Mouse (Mus musculus): ENCODE data around the gene Dppa1. TPM values are rescaled to one million over a fixed set of nuclear protein-coding genes. Genes with fewer than 3 reads are reported as not detected.

Gene Dppa1
- polyA plus RNA-seq, 1 experiment, result not detected

DNA sequence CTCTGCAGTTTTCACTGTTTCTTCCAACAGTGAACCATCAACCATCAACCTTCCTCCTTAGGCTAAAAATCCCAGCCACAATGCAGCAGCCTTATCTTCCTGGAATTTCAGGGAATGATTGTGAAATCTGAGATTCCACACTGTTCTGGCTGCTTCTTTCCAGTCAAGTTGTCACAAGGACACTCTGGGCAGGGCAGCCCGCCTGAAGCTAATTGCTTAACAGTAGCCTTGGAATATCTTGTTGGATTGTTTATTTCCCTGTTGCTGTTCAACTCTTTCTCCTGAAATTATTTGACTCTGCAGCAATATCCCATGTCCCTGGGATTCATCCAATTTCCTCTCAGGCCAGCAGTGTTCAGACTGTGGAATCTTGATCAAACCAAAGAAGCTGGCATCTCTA is 64.4 kb downstream of the Dppa1 start:
- TF ChIP-seq POLR2A (IDR thresholded peaks at IDR 0.05; ENCODE audit: extremely low read depth, insufficient read depth, low read length) (no peak), CTCF (IDR thresholded peaks at IDR 0.05; ENCODE audit: extremely low read depth, insufficient read depth, low read length) (no peak)
- Histone ChIP-seq H3K4me3 (ENCODE audit: insufficient read depth, low read length) (no peak overlapping the region), H3K4me1 (ENCODE audit: control insufficient read depth, insufficient read depth, low read length) (no peaks in the 10 kb centered on the region), H3K27ac (ENCODE audit: insufficient read depth, low read length) (no peak overlapping the region)

DNA sequence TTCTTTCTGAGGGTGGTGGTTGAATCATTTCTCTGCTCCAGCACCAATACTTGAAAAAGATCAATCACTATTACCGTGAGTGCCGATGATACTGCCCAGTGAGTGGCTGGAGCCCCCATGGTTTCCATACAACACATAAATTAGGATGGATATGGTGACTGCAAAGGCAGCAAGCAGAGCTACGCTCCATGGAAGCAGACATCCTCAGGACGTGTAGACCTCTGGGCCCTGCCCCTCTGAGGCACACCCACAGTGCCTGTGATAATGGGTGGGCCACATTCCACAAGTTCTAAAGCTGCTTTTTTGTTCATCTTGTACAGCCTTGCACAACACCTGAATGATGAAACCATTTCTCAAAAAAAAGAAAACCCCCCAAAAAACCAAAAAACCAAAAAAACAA is 68.0 kb downstream of the Dppa1 start:
- no peak overlapping the region for H3K27ac ChIP-seq (ENCODE audit: insufficient read depth, low read length)
- H3K4me1 ChIP-seq (ENCODE audit: control insufficient read depth, insufficient read depth, low read length), result no peaks in the 10 kb centered on the region
- no peak for TF ChIP-seq CTCF (IDR thresholded peaks at IDR 0.05; ENCODE audit: extremely low read depth, insufficient read depth, low read length)
- TF ChIP-seq POLR2A (IDR thresholded peaks at IDR 0.05; ENCODE audit: extremely low read depth, insufficient read depth, low read length), result no peak
- H3K4me3 ChIP-seq (ENCODE audit: insufficient read depth, low read length), result no peak overlapping the region

Other genes with a start within 250 kb of the Dppa1 start
- 0.23 and 0.28 TPM in 2 replicates for gene Itk, start 239.7 kb downstream of the Dppa1 start, polyA plus RNA-seq (2012; rRNA removed)
- gene Fam71b, start 232.7 kb downstream of the Dppa1 start, polyA plus RNA-seq (2012; rRNA removed), result not detected in 2 replicates
- 29.4 and 32.8 TPM in 2 replicates for gene Med7, start 192.3 kb downstream of the Dppa1 start, polyA plus RNA-seq (2012; rRNA removed)
- gene Havcr2, start 174.3 kb downstream of the Dppa1 start, polyA plus RNA-seq (2012; rRNA removed), result 1.5 and 1.6 TPM in 2 replicates
- gene Gm12169, start 105.0 kb downstream of the Dppa1 start, polyA plus RNA-seq (2012; rRNA removed), result not detected in 2 replicates
- gene BC053393, start 57.7 kb downstream of the Dppa1 start, polyA plus RNA-seq (2012; rRNA removed), result not detected in 2 replicates
- not detected in 2 replicates for gene Timd2, start 77.8 kb upstream of the Dppa1 start, polyA plus RNA-seq (2012; rRNA removed)
- not detected in 2 replicates for gene Havcr1, start 105.8 kb upstream of the Dppa1 start, polyA plus RNA-seq (2012; rRNA removed)
- gene Timd4, start 181.5 kb upstream of the Dppa1 start, polyA plus RNA-seq (2012; rRNA removed), result 0.06 TPM in 1 of 2 replicates, not detected in the other